Mouse (Mus musculus) lung, embryonic 15.5 days (tissue): ENCODE measurements at regions not wholly inside any gene's neighbourhood (a gene's known extent, or its start where the extent isn't known, plus 50 kb on each side); places are given as distances from the start of the nearest gene placed in this dataset.
A peak's percentile ranks its signal among the peaks of the same experiment; 100 is the strongest.

Source experiments
- ATAC-seq: fragments of 200-750 bp; cut with Nextera tagmentation; 2 replicates; pipeline ENCODE4 v1.8.0; 2017; ENCODE audit warnings: moderate number of reproducible peaks, borderline replicate concordance; ENCODE audit not compliant: low FRiP score, low TSS enrichment; ENCODE audit errors: extremely low read depth
- H3K27ac ChIP-seq: fragments of 300-500 bp; sonication (generic); 2 replicates; pipeline ENCODE4 v1.5.1; 2015; ENCODE audit warnings: moderate library complexity, mild to moderate bottlenecking, inconsistent platforms
- H3K27me3 ChIP-seq: fragments of 300-500 bp; sonication (generic); 2 replicates; pipeline ENCODE4 v1.6.1; 2015; ENCODE audit warnings: inconsistent platforms
- H3K36me3 ChIP-seq: fragments of 300-500 bp; sonication (generic); 2 replicates; pipeline ENCODE4 v1.6.1; 2015; ENCODE audit warnings: inconsistent platforms
- H3K4me1 ChIP-seq: fragments of 300-500 bp; sonication (generic); 2 replicates; pipeline ENCODE4 v1.6.1; 2015; ENCODE audit warnings: inconsistent platforms
- H3K4me2 ChIP-seq: fragments of 300-500 bp; sonication (generic); 2 replicates; pipeline ENCODE4 v1.6.1; 2015; ENCODE audit warnings: inconsistent platforms, mild to moderate bottlenecking, moderate library complexity
- H3K4me3 ChIP-seq: fragments of 300-500 bp; sonication (generic); 2 replicates; pipeline ENCODE4 v1.5.1; 2015; ENCODE audit warnings: mild to moderate bottlenecking, inconsistent platforms
- H3K9ac ChIP-seq: fragments of 300-500 bp; sonication (generic); 2 replicates; pipeline ENCODE4 v1.6.1; 2015; ENCODE audit warnings: inconsistent platforms
- H3K9me3 ChIP-seq: fragments of 300-500 bp; sonication (generic); 2 replicates; pipeline ENCODE4 v1.6.1; 2016; ENCODE audit warnings: inconsistent platforms
- WGBS: fragments of 180-500 bp; shearing (Covaris S2); methylation state at CpG from one replicate; pipeline ENCODE4 v1.1.7; 2015; 5-methylcytosine and 5-hydroxymethylcytosine counted together

DNA sequence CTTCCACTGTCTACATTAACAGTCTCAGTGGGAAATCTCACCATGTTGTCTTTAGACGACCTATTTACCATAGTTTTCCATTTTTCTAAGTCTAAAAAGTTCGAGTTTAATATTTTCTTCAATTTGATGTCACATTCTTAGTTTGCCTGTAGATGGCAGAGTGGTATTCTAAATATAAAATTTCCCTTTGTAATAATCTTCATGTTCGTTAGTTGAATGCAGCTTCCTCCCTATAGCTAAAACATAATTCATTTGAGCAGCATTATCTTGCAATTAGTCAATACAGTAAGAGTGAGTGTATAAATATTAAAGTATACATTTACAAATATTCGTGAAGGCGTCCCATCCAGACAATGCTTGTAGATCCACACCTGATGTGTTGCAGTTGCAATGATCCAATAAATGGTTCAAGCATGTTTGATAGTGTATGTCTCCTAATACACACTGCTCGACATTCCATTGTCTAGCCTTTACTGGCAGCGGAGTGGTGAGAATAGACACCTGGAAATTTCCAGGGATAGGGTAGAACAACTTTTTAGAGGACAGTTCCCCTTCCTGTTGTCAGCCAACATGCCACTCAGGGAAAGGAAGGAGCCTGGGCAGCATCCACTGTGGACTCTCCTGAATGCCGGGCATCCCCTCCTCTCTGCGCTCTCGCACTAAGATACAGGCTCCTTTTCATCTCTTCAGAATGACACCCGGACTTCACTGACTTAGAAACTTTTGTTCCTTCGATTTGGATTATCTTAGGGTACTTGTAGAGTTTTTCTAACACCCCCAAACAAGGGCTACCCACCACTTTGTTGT, 412.8 kb downstream of the Trim52 start:
- 64% methylated on average over 12 of the region's 12 CpGs for WGBS
- H3K27ac ChIP-seq, result no peak overlapping the region
- H3K9ac ChIP-seq, result no peak overlapping the region
- no peaks in the 10 kb centered on the region for H3K36me3 ChIP-seq
- H3K9me3 ChIP-seq, result no peaks in the 10 kb centered on the region
- H3K4me2 ChIP-seq, result no peak overlapping the region
- H3K27me3 ChIP-seq, result no peaks in the 10 kb centered on the region
- ATAC-seq, result no peak
- H3K4me3 ChIP-seq, result no peak overlapping the region
- H3K4me1 ChIP-seq, result peaks cover 3% of the 10 kb centered on the region; the same call in 1 of the 2 replicates

DNA sequence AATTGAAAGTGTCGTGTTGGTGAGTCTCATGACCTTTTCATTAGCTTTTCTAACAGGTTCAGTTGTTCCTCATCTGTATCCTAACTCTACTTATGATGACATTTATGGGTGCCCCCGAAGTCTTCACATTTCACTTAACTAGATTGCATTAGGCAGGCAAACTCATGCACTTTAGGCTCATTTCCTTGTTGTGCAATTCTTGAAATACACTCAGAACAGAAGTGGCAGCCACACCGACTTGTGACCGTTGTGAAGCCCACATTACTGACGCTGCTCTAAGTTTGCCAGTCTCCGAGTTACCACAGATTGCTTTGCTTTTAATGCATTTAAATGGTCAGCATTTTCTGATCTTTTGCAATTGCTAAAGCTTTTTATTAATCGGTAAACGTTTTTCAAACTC, 414.8 kb downstream of the Trim52 start:
- no peaks in the 10 kb centered on the region for H3K9me3 ChIP-seq
- no peak overlapping the region for H3K27ac ChIP-seq
- 62% methylated on average over 8 of the region's 8 CpGs for WGBS
- peaks cover 3% of the 10 kb centered on the region; the same call in 1 of the 2 replicates for H3K4me1 ChIP-seq
- no peaks in the 10 kb centered on the region for H3K27me3 ChIP-seq
- ATAC-seq, result no peak
- H3K36me3 ChIP-seq, result no peaks in the 10 kb centered on the region
- no peak overlapping the region for H3K9ac ChIP-seq
- H3K4me3 ChIP-seq, result no peak overlapping the region
- H3K4me2 ChIP-seq, result no peak overlapping the region

DNA sequence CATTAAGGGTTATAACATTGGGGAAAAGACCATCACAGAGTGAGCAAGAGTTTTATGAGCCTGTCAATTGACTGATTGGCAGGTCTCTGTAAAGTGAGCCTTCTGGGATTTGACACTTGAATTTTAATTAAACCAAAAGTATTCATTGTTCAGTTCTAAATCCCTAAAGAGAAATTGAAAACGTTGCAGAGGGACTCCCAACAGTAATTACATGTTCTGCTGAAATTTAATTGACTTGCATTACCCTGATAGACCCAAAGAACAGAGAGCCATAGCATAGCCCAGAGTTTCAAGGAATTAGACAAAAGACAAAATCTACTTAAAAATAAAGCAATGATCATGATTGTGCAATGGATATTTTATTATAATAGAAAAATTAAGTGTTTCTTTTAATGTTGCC, 444.2 kb downstream of the Trim52 start:
- Histone ChIP-seq H3K9ac (no peak overlapping the region), H3K4me1 (no peaks in the 10 kb centered on the region), H3K4me3 (no peak overlapping the region), H3K27ac (no peak overlapping the region), H3K9me3 (no peaks in the 10 kb centered on the region), H3K27me3 (no peaks in the 10 kb centered on the region), H3K36me3 (no peaks in the 10 kb centered on the region), H3K4me2 (no peak overlapping the region)
- ATAC-seq, result no peak
- WGBS, result 29% methylated on average over 1 of the region's 1 CpGs

GRCm38 (mm10) chr14:106579281-106579680, 473.3 kb downstream of the Trim52 start:
- Histone ChIP-seq H3K4me1 (no peaks in the 10 kb centered on the region), H3K9me3 (no peaks in the 10 kb centered on the region), H3K9ac (no peak overlapping the region), H3K27ac (no peak overlapping the region), H3K27me3 (no peaks in the 10 kb centered on the region), H3K4me2 (no peak overlapping the region), H3K4me3 (no peak overlapping the region), H3K36me3 (no peaks in the 10 kb centered on the region)
- WGBS, result 41% methylated on average over 2 of the region's 2 CpGs
- no peak for ATAC-seq

GRCm38 (mm10) chr14:106581886-106582285, 475.9 kb downstream of the Trim52 start:
- WGBS, result 79% methylated on average over 6 of the region's 6 CpGs
- Histone ChIP-seq H3K4me3 (no peak overlapping the region), H3K27ac (no peak overlapping the region), H3K4me2 (no peak overlapping the region), H3K9me3 (no peaks in the 10 kb centered on the region), H3K27me3 (no peaks in the 10 kb centered on the region), H3K36me3 (no peaks in the 10 kb centered on the region), H3K9ac (no peak overlapping the region), H3K4me1 (no peaks in the 10 kb centered on the region)
- no peak for ATAC-seq

DNA sequence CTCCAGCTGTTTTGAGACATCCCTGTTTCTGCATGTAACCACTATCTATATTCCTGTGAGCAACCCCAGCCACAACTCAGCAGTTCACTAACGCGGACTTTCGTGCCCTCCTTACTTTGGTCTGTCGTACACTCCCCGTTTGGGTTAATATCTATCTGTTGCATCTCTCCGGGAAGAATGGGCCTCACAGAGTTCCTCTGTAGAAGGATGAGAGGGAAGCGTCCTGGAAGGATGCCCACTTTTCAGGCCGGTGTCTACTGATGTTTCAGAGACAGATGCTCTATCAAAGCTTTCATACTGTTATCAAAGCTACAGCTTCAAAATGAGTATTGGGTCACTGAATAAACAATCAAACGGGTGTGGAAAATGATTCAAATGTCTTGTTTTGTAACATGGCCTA, 487.4 kb downstream of the Trim52 start:
- Histone ChIP-seq H3K4me1 (no peaks in the 10 kb centered on the region), H3K27ac (no peak overlapping the region), H3K9me3 (no peaks in the 10 kb centered on the region), H3K9ac (no peak overlapping the region), H3K36me3 (no peaks in the 10 kb centered on the region), H3K4me3 (no peak overlapping the region), H3K4me2 (no peak overlapping the region), H3K27me3 (no peaks in the 10 kb centered on the region)
- WGBS, result 41% methylated on average over 9 of the region's 9 CpGs
- ATAC-seq, result peak; percentile 55; the same call in 1 of the 2 replicates

GRCm38 (mm10) chr14:106593980-106594379, 488.0 kb downstream of the Trim52 start:
- Histone ChIP-seq H3K27ac (no peak overlapping the region), H3K4me2 (no peak overlapping the region), H3K36me3 (no peaks in the 10 kb centered on the region), H3K4me1 (no peaks in the 10 kb centered on the region), H3K27me3 (no peaks in the 10 kb centered on the region), H3K9ac (no peak overlapping the region), H3K9me3 (no peaks in the 10 kb centered on the region), H3K4me3 (no peak overlapping the region)
- WGBS, result 28% methylated on average over 3 of the region's 3 CpGs
- ATAC-seq, result peak; percentile 42; the same call in 1 of the 2 replicates

DNA sequence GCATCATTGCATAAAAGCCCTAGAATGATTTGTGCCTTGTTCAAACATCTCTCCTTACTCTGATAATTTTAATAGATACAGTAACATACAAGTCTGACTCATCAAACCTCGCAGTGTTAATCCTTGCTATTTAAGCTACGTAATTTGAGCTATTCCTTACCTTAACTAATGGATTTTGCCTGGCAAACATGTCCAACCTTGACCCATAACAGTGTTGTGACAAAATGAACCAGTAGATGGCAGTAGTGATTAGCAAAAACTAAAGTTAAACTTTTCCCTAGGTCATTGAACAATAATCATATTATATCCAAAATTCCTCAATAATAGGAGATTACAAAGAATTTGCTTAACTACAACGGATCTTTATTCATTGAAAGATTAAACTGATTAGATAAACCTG, 501.0 kb downstream of the Trim52 start:
- Histone ChIP-seq H3K4me3 (no peak overlapping the region), H3K4me2 (no peak overlapping the region), H3K9me3 (no peaks in the 10 kb centered on the region), H3K27me3 (no peaks in the 10 kb centered on the region), H3K27ac (no peak overlapping the region), H3K9ac (no peak overlapping the region), H3K4me1 (no peaks in the 10 kb centered on the region), H3K36me3 (no peaks in the 10 kb centered on the region)
- WGBS, result 10% methylated on average over 3 of the region's 3 CpGs
- ATAC-seq, result no peak

GRCm38 (mm10) chr14:106608341-106608927, 502.4 kb downstream of the Trim52 start:
- WGBS, result 48% methylated on average over 7 of the region's 7 CpGs
- no peak for ATAC-seq
- Histone ChIP-seq H3K9me3 (no peaks in the 10 kb centered on the region), H3K4me3 (no peak overlapping the region), H3K4me1 (no peaks in the 10 kb centered on the region), H3K4me2 (no peak overlapping the region), H3K36me3 (no peaks in the 10 kb centered on the region), H3K27me3 (no peaks in the 10 kb centered on the region), H3K27ac (no peak overlapping the region), H3K9ac (no peak overlapping the region)
